44 mouse cellular contexts compared by ENCODE assay signal in genomic region chr2:104144004-104144403, GRCm38 (mm10). TPM values are rescaled to one million over a fixed set of nuclear protein-coding genes. Genes with fewer than 3 reads are reported as not detected.
"Had no signal": no experiment of that assay in that cellular context is flagged by ENCODE, and none has a peak within 500 bp of the region (broad histone marks: within the 10 kb centered on the region; RNA-seq: fewer than 3 reads in every experiment).

No protein-coding gene starts in this region.

- DNase-seq: heart, postnatal 10 days; heart, postnatal 14 days; heart, postnatal 36 days; heart, postnatal 4 days; kidney, adult 11 months; kidney, adult 18-20 months; kidney, adult 2 months; kidney, adult 8-10 months; kidney, adult 9 months; kidney, postnatal 10 days; kidney, postnatal 14 days; kidney, postnatal 25 days; kidney, postnatal 36 days; kidney, postnatal 4 days; layer of hippocampus, adult 9-11 months; layer of hippocampus, postnatal 36 days had no signal

- ATAC-seq: hindbrain, embryonic 16.5 days; hindbrain, postnatal 0 days; inflammation-experienced regulatory T-cells, adult 6 months; intestine, embryonic 15.5 days; intestine, embryonic 16.5 days; intestine, postnatal 0 days had no signal

- H3K9me3 ChIP-seq: heart, embryonic 10.5 days; heart, embryonic 12.5 days; heart, embryonic 13.5 days; heart, embryonic 15.5 days; hindbrain, embryonic 10.5 days; hindbrain, embryonic 12.5 days; hindbrain, embryonic 13.5 days; hindbrain, embryonic 15.5 days; intestine, embryonic 15.5 days; kidney, embryonic 15.5 days had no signal

- H3K4me1 ChIP-seq: heart, embryonic 10.5 days; heart, embryonic 12.5 days; heart, embryonic 15.5 days; hindbrain, embryonic 10.5 days; hindbrain, embryonic 12.5 days; hindbrain, embryonic 13.5 days; hindbrain, embryonic 15.5 days; intestine, embryonic 15.5 days had no signal

- H3K4me2 ChIP-seq: heart, embryonic 11.5 days; heart, embryonic 12.5 days; heart, embryonic 13.5 days; heart, embryonic 15.5 days; hindbrain, embryonic 12.5 days; hindbrain, embryonic 13.5 days; hindbrain, embryonic 14.5 days; hindbrain, embryonic 15.5 days; intestine, embryonic 15.5 days; kidney, embryonic 15.5 days had no signal

- H3K9ac ChIP-seq: heart, embryonic 12.5 days; heart, embryonic 13.5 days; heart, embryonic 15.5 days; hindbrain, embryonic 12.5 days; hindbrain, embryonic 13.5 days; hindbrain, embryonic 14.5 days; hindbrain, embryonic 15.5 days; intestine, embryonic 15.5 days; kidney, embryonic 15.5 days had no signal

- H3K4me3 ChIP-seq: heart, embryonic 10.5 days; heart, embryonic 12.5 days; heart, embryonic 13.5 days; heart, embryonic 15.5 days; hindbrain, embryonic 10.5 days; hindbrain, embryonic 12.5 days; hindbrain, embryonic 13.5 days; hindbrain, embryonic 15.5 days; intestine, embryonic 15.5 days; kidney, embryonic 15.5 days; layer of hippocampus, adult 2 months had no signal

- H3K27me3 ChIP-seq: heart, embryonic 12.5 days; heart, embryonic 13.5 days; heart, embryonic 15.5 days; hindbrain, embryonic 12.5 days; hindbrain, embryonic 13.5 days; hindbrain, embryonic 15.5 days; intestine, embryonic 15.5 days; kidney, embryonic 15.5 days had no signal

- H3K36me3 ChIP-seq: heart, embryonic 10.5 days; heart, embryonic 12.5 days; heart, embryonic 13.5 days; heart, embryonic 15.5 days; hindbrain, embryonic 10.5 days; hindbrain, embryonic 12.5 days; intestine, embryonic 15.5 days; kidney, embryonic 15.5 days had no signal

- H3K27ac ChIP-seq: heart, embryonic 10.5 days; heart, embryonic 13.5 days; heart, embryonic 15.5 days; hindbrain, embryonic 10.5 days; hindbrain, embryonic 12.5 days; hindbrain, embryonic 13.5 days; hindbrain, embryonic 14.5 days; hindbrain, embryonic 15.5 days; hindbrain, postnatal 0 days; intestine, embryonic 15.5 days; kidney, embryonic 15.5 days; kidney, postnatal 0 days had no signal

RNA-seq across cellular contexts. Expression of gene A930018P22Rik, which starts 21.4 kb away (rescaled TPM):
- total RNA-seq: hematopoietic stem cell, adult 5-6 weeks; layer of hippocampus, adult 2 months; layer of hippocampus, postnatal 10 days; layer of hippocampus, postnatal 14 days; layer of hippocampus, postnatal 36 days had no signal
- polyA plus RNA-seq: heart, embryonic 14.5 days; heart, embryonic 16.5 days; hindbrain, embryonic 11.5 days; hindbrain, embryonic 12.5 days; hindbrain, embryonic 13.5 days; hindbrain, embryonic 14.5 days; hindbrain, embryonic 15.5 days; hindbrain, embryonic 16.5 days; hindbrain, postnatal 0 days; inflammation-experienced regulatory T-cells, adult 6 months; intestine, embryonic 14.5 days; kidney, embryonic 16.5 days; large intestine, adult 2 months had no signal
